Mouse (Mus musculus) hindbrain, embryonic 15.5 days (tissue): ENCODE measurements around the gene Fgfr2. TPM values are rescaled to one million over a fixed set of nuclear protein-coding genes. Genes with fewer than 3 reads are reported as not detected.
A peak's percentile ranks its signal among the peaks of the same experiment; 100 is the strongest.

Experiments
- ATAC-seq: fragments of 200-750 bp; cut with Nextera tagmentation; 2 replicates; pipeline ENCODE4 v1.8.0; 2017; ENCODE audit warnings: low read depth, moderate number of reproducible peaks, moderate TSS enrichment; ENCODE audit not compliant: low FRiP score
- H3K27ac ChIP-seq: fragments of 300-500 bp; sonication (generic); replicated peaks from 2 replicates; pipeline ENCODE4 v1.5.1; 2015; ENCODE audit warnings: mild to moderate bottlenecking, inconsistent platforms
- H3K27me3 ChIP-seq: fragments of 300-500 bp; sonication (generic); 2 replicates; pipeline ENCODE4 v1.6.1; 2015; ENCODE audit warnings: control low read depth, inconsistent platforms
- H3K36me3 ChIP-seq: fragments of 300-500 bp; sonication (generic); 2 replicates; pipeline ENCODE4 v1.6.1; 2015; ENCODE audit warnings: control low read depth, inconsistent platforms
- H3K4me1 ChIP-seq: fragments of 300-500 bp; sonication (generic); replicated peaks from 2 replicates; pipeline ENCODE4 v1.6.1; 2015; ENCODE audit warnings: control low read depth, inconsistent platforms
- H3K4me2 ChIP-seq: fragments of 300-500 bp; sonication (generic); 2 replicates; pipeline ENCODE4 v1.6.1; 2015; ENCODE audit warnings: moderate library complexity, mild to moderate bottlenecking, inconsistent platforms
- H3K4me3 ChIP-seq: fragments of 300-500 bp; sonication (generic); 2 replicates; pipeline ENCODE4 v1.5.1; 2015; ENCODE audit warnings: mild to moderate bottlenecking, inconsistent platforms
- H3K9ac ChIP-seq: fragments of 300-500 bp; sonication (generic); 2 replicates; pipeline ENCODE4 v1.6.1; 2015; ENCODE audit warnings: inconsistent platforms
- H3K9me3 ChIP-seq: fragments of 300-500 bp; sonication (generic); 2 replicates; pipeline ENCODE4 v1.6.1; 2016; ENCODE audit warnings: control low read depth, inconsistent platforms
- WGBS: fragments of 180-500 bp; shearing (Covaris S2); methylation state at CpG from one replicate; pipeline ENCODE4 v1.1.7; 2015; 5-methylcytosine and 5-hydroxymethylcytosine counted together
- polyA plus RNA-seq: library from polyadenylated mRNA; unstranded; fragments of >200 nt; fragmentation: Nextera tagmentation; extraction: Ambion mirVana; gene quantifications from 2 replicates; pipeline ENCODE4 v1.2.1, GENCODE M21; 2015

The Fgfr2 gene
- polyA plus RNA-seq, 1 experiment from 2014 or later: 28.5 TPM

DNA sequence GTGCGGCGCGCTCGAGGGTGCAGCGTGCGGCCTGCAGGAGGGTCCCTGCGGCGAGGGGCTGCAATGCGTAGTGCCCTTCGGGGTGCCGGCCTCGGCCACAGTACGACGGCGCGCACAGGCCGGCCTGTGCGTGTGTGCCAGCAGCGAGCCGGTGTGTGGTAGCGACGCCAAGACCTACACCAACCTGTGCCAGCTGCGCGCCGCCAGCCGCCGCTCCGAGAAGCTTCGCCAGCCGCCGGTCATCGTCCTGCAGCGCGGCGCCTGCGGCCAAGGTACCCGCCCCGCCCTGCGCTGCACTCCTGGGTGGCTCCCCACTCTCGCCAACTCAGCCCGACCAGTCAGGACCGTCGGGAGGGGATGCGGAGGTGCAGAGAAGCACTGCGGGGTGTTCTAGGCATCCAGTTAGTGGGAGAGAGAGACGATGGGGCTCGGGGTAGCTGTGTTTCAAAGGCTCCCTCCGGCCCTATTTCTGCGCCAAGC lies 2186.6 kb downstream of the Fgfr2 start:
- H3K36me3 ChIP-seq: no peaks in the 10 kb centered on the region
- peaks cover 29% of the 10 kb centered on the region for H3K4me1 ChIP-seq
- 1% methylated on average over 32 of the region's 49 CpGs for WGBS
- no peaks in the 10 kb centered on the region for H3K9me3 ChIP-seq
- H3K4me3 ChIP-seq: peak overlapping the region; percentile 43
- no peak overlapping the region for H3K27ac ChIP-seq
- no peak for ATAC-seq
- peak overlapping the region; percentile 7; the same call in 1 of the 2 replicates for H3K9ac ChIP-seq
- H3K27me3 ChIP-seq: peaks cover 53% of the 10 kb centered on the region
- H3K4me2 ChIP-seq: peak overlapping the region; percentile 64

- Histone ChIP-seq H3K4me3 (peak within 1 kb of the TSS; percentile 43), H3K27ac (no peak within 1 kb of the TSS), H3K36me3 (no peaks in the 10 kb centered on the region), H3K4me1 (peaks cover 29% of the 10 kb centered on the region), H3K4me2 (peak within 1 kb of the TSS; percentile 64), H3K9ac (peak within 1 kb of the TSS; percentile 7; the same call in 1 of the 2 replicates), H3K9me3 (no peaks in the 10 kb centered on the region), H3K27me3 (peaks cover 53% of the 10 kb centered on the region)
- WGBS: under 1% methylated on average over 70 of the region's 70 CpGs
- ATAC-seq: peak; percentile 83
These were observed 2187.2 kb downstream of the Fgfr2 start, which contains the start of gene Htra1 for GRCm38 (mm10) chr7:130935793-130936471. Gene Htra1, plus strand, starts transcription at chr7:130936111.

DNA sequence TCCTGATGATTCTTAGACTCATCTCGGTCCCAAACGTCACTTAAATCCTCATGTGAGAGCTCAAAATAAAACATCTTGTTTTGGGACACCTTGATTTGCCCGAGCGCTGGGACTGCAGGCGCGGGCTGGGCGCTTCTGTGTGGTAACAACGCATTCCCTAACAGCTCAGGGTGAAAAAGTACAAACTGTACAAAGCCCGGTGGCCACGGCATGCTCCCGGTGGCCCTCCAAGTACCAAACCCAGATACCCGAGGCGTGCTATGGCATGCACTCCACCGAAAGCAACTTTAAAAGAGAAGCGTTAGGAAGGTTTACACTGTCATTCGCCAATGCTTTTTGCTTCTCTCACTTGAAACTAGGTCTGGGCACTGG lies 2187.7 kb downstream of the Fgfr2 start:
- ATAC-seq: no peak
- WGBS: 14% methylated on average over 16 of the region's 16 CpGs
- no peak overlapping the region for H3K9ac ChIP-seq
- H3K36me3 ChIP-seq: no peaks in the 10 kb centered on the region
- no peak overlapping the region for H3K27ac ChIP-seq
- H3K4me2 ChIP-seq: peak overlapping the region; percentile 64
- H3K9me3 ChIP-seq: no peaks in the 10 kb centered on the region
- H3K4me3 ChIP-seq: peak overlapping the region; percentile 43
- peaks cover 26% of the 10 kb centered on the region for H3K4me1 ChIP-seq
- peaks cover 53% of the 10 kb centered on the region for H3K27me3 ChIP-seq

DNA sequence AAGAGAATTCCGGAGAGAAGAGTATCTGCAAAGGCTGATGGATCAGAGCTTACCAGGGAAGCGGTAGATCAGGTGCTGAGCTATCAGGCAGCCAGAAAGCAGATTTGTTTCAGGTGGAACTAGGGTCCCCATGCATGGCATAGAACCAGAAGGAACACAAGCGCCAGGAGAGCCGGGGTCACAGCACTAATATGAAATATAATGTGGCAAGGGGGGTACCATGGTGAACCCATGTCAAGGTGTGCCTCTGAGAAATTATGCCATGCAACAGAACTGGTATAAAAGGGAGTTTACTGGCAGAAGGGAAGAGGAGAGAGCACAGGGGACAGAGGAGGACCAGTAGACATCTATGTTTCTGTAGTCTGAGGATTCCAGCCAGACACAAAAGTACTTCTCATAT lies 2188.5 kb downstream of the Fgfr2 start:
- no peak for ATAC-seq
- H3K27me3 ChIP-seq: peaks cover 53% of the 10 kb centered on the region
- no peaks in the 10 kb centered on the region for H3K9me3 ChIP-seq
- no peak overlapping the region for H3K27ac ChIP-seq
- no peak overlapping the region for H3K9ac ChIP-seq
- no peak overlapping the region for H3K4me2 ChIP-seq
- WGBS: 86% methylated on average over 4 of the region's 4 CpGs
- no peaks in the 10 kb centered on the region for H3K36me3 ChIP-seq
- H3K4me1 ChIP-seq: peaks cover 26% of the 10 kb centered on the region
- no peak overlapping the region for H3K4me3 ChIP-seq

GRCm38 (mm10) chr7:130932921-130933320 lies 2190.2 kb downstream of the Fgfr2 start:
- H3K4me3 ChIP-seq: no peak overlapping the region
- peaks cover 26% of the 10 kb centered on the region for H3K4me1 ChIP-seq
- no peak for ATAC-seq
- no peaks in the 10 kb centered on the region for H3K36me3 ChIP-seq
- 91% methylated on average over 9 of the region's 9 CpGs for WGBS
- peaks cover 41% of the 10 kb centered on the region for H3K27me3 ChIP-seq
- H3K27ac ChIP-seq: no peak overlapping the region
- H3K9me3 ChIP-seq: no peaks in the 10 kb centered on the region
- no peak overlapping the region for H3K4me2 ChIP-seq
- H3K9ac ChIP-seq: no peak overlapping the region

DNA sequence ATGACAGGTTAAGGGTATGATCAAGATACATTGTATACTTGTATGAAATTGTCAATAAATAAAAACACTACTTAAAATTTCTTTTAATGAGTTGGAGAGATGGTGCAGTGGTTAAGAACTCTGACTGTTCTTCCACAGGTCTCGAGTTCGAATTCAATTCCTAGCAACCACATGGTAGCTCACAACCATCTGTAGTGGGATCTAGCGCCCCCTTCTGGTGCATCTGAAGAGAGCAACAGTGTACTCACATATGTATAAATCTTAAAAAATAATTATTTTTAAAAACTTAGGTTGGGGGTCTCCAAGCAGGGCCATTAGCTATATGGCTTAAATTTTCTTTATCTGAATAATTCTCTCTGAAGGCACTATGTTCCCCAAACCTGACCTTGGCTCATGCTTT lies 2192.7 kb downstream of the Fgfr2 start:
- peaks cover 3% of the 10 kb centered on the region for H3K4me1 ChIP-seq
- no peak for ATAC-seq
- no peak overlapping the region for H3K27ac ChIP-seq
- H3K27me3 ChIP-seq: peaks cover 27% of the 10 kb centered on the region
- WGBS: 72% methylated on average over 3 of the region's 3 CpGs
- no peak overlapping the region for H3K4me3 ChIP-seq
- no peak overlapping the region for H3K9ac ChIP-seq
- H3K9me3 ChIP-seq: no peaks in the 10 kb centered on the region
- no peaks in the 10 kb centered on the region for H3K36me3 ChIP-seq
- no peak overlapping the region for H3K4me2 ChIP-seq

DNA sequence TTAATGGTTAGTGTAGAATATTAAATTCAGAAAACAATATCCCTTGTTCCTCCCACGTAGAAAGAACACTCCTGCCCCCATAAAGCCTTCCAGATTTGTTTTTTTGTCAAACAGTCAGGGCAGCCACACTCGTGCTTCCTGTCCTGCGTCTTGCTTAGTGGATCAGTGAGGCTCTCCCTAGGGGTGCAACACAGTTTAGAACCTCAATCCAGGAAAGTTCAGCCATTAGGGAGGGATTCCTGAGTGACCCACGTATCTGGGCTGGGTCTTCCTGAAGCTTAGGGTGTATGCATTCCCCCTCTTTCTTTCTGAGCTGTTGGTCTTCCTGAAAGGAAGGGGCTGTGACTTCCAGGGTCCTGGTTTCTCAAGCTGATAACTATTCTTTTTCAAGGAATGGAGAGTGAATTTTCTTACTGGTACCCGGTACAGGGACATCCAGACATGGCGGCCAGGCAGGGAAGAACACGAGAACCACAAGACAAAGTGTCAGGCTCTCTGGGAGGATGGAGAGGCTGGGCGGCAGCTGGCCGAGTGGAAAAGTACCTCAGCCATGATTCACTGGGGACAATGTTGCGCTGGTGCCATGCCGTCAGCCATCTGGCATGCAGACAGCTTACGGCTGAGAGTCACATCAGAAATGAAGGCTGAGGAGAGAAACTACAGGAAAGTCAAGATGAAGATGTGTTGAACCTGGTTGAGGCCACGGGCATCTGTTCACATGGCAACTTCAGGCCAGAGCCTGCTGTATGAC lies 2200.0 kb downstream of the Fgfr2 start:
- H3K4me2 ChIP-seq: no peak overlapping the region
- H3K27me3 ChIP-seq: no peaks in the 10 kb centered on the region
- WGBS: 54% methylated on average over 13 of the region's 13 CpGs
- no peak overlapping the region for H3K27ac ChIP-seq
- no peak for ATAC-seq
- H3K9ac ChIP-seq: no peak overlapping the region
- no peaks in the 10 kb centered on the region for H3K36me3 ChIP-seq
- no peaks in the 10 kb centered on the region for H3K4me1 ChIP-seq
- H3K9me3 ChIP-seq: no peaks in the 10 kb centered on the region
- no peak overlapping the region for H3K4me3 ChIP-seq

GRCm38 (mm10) chr7:130918260-130918659 lies 2204.9 kb downstream of the Fgfr2 start:
- no peak for ATAC-seq
- 60% methylated on average over 2 of the region's 2 CpGs for WGBS

GRCm38 (mm10) chr7:130914693-130915363 lies 2208.3 kb downstream of the Fgfr2 start:
- Histone ChIP-seq H3K27ac (no peak overlapping the region), H3K4me3 (no peak overlapping the region), H3K4me2 (no peak overlapping the region), H3K9me3 (no peaks in the 10 kb centered on the region), H3K27me3 (no peaks in the 10 kb centered on the region), H3K9ac (no peak overlapping the region), H3K4me1 (no peaks in the 10 kb centered on the region), H3K36me3 (no peaks in the 10 kb centered on the region; the same call in 1 of the 2 replicates)
- WGBS: 42% methylated on average over 5 of the region's 5 CpGs
- ATAC-seq: no peak

More at GRCm38 (mm10) chr7:130918260-130918659, 2204.9 kb downstream of the Fgfr2 start:
- Histone ChIP-seq H3K36me3 (no peaks in the 10 kb centered on the region; the same call in 1 of the 2 replicates), H3K9ac (no peak overlapping the region), H3K9me3 (no peaks in the 10 kb centered on the region), H3K4me1 (no peaks in the 10 kb centered on the region), H3K27me3 (no peaks in the 10 kb centered on the region), H3K4me2 (no peak overlapping the region), H3K27ac (no peak overlapping the region), H3K4me3 (no peak overlapping the region)

GRCm38 (mm10) chr7:130910841-130911240 lies 2212.3 kb downstream of the Fgfr2 start:
- WGBS: 93% methylated on average over 14 of the region's 14 CpGs
- ATAC-seq: no peak
- peaks cover 10% of the 10 kb centered on the region for H3K36me3 ChIP-seq
- no peak overlapping the region for H3K27ac ChIP-seq
- H3K27me3 ChIP-seq: no peaks in the 10 kb centered on the region
- no peak overlapping the region for H3K4me3 ChIP-seq
- no peak overlapping the region for H3K9ac ChIP-seq
- H3K9me3 ChIP-seq: no peaks in the 10 kb centered on the region
- H3K4me2 ChIP-seq: no peak overlapping the region
- no peaks in the 10 kb centered on the region for H3K4me1 ChIP-seq

- peaks cover 40% of the 10 kb centered on the region for H3K36me3 ChIP-seq
- ATAC-seq: no peak
These were observed 2218.4 kb downstream of the Fgfr2 start for GRCm38 (mm10) chr7:130904571-130905365.

More at GRCm38 (mm10) chr7:130904571-130905365, 2218.4 kb downstream of the Fgfr2 start:
- Histone ChIP-seq H3K9me3 (no peaks in the 10 kb centered on the region), H3K27me3 (no peaks in the 10 kb centered on the region), H3K9ac (no peak overlapping the region), H3K4me1 (no peaks in the 10 kb centered on the region), H3K27ac (no peak overlapping the region), H3K4me2 (no peak overlapping the region), H3K4me3 (no peak overlapping the region)
- WGBS: 93% methylated on average over 13 of the region's 13 CpGs
